Mouse (Mus musculus) embryo, embryonic 11 days (tissue): Measurements from ENCODE around the gene Phf11d.
"Not testable (repeated sequence)": the region's sequence is repeated elsewhere in the genome, so short reads cannot be mapped to it uniquely, and the experiment has no call there.

Source experiments
- DNase-seq: peaks from one replicate; pipeline ENCODE4 v3.0.0-alpha.2; 2015

The Phf11d gene

DNA sequence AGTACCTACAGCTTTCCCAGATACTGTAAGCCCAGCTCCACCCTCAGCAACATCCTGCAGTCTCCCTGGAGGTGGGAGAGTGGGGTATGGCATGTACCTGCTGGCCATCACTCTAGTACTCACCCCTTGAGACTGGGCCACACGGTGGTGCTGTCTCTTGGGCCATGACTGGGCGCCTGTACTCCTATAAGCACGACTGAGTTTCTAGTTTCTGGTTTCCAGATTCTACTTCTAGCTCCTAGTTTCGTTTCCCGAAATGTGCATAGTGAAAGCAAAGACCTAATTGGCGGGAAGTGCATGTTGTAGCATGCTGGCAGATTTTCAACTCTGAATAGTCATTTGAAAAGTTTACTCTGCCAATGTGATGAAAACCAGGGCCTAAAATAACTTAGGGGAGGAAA is at the start of gene Phf11d:
TSS of gene Phf11d (minus strand) at position 227 of the 401 bp plus-strand sequence.
- no peak for DNase-seq

DNA sequence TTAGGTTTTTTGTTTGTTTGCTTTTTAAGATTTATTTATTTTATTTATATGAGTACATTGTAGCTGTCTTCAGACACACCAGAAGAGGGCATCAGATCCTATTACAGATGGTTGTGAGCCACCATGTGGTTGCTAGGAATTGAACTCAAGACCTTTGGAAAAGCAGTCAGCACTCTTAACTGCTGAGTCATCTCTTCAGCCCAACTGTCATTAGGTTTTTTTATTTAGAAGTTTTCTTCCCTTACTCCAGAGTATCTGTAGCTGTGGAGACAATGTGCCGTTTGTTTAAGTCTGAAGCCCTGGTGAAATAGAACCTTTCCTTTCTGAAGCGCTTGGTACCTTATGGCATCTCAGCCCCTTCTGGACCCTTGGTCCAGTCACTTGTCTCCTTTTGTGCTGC is 49.7 kb upstream of the Phf11d start:
- not testable (repeated sequence) for DNase-seq

DNA sequence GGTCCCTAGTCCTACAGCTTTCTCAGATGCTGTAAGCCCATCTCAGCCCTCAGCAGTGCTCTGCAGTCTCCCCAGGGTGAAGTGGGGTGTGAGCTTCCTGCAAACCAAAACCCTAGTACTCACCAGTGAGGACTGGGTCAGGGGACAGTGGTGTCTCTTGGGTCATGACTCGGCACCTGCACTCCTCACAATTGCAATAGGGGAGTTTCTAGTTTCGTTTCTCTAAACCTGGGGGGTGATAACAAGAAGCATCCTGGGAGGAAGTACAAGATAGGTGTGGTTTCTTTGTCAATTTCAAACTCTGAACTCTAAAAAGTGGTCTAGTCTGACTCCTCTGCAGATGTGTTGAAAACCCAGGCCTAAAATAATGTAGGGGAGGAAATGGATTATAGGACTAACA is 31.7 kb upstream of the Phf11d start:
- DNase-seq, result no peak

DNA sequence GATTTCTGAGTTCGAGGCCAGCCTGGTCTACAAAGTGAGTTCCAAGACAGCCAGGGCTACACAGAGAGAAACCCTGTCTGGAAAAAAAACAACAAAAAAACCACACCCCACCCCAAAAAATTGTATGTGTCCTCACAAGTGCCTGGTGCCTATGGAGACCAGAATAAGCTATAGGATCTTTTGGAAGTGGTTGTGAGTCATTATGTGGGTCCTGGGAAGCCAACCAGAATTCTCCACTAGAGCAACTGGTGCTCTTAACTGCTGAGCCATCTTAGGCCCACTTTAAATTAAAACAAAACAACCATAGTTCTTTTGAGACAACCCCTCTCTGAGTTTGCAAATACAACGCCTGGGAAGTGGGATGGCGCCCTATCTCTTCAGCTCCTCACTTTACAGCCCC is 30.0 kb upstream of the Phf11d start, which contains the start of gene Phf11c:
TSS of gene Phf11c (minus strand) at position 101 of the 400 bp plus-strand sequence.
- DNase-seq, result no peak

DNA sequence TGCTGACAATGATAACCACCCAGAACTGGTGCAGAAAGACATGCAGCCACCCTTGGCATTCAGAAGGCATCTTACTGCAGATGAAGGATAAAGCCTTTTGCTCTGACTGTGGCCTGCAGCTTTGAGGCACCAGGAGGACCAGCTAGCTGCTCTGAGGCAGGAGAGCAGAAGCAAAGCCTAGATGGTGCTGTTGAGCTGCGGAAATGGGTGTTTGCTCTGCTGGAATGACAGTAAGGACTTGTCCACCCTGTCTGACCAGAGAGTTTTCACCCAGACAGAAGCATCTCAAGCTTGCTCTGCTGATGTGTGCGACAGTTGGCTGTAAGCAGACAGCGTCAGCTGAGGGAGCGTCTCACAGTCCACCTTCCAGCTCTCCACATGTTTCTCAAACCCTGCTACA is 24.9 kb upstream of the Phf11d start:
- not testable (repeated sequence) for DNase-seq

DNA sequence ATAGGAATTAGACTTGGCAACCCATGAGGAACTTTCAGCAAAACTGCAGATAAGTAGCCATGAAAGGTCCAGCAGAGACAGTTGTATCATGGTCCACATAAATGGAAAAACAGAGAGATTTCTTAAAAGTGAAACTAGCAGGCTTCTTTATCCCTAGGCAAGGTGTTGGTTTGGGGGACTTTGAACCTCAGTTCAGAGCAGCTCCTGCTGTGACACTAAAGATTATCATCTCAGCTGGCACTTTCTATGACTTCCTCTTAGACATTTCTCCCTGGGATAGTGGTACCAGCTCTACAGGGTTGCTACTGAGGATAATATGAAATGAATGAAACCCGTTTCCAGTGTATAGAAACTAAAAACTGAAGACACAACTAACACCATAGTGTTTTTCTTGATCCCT is 24.3 kb upstream of the Phf11d start:
- DNase-seq, result no peak

DNA sequence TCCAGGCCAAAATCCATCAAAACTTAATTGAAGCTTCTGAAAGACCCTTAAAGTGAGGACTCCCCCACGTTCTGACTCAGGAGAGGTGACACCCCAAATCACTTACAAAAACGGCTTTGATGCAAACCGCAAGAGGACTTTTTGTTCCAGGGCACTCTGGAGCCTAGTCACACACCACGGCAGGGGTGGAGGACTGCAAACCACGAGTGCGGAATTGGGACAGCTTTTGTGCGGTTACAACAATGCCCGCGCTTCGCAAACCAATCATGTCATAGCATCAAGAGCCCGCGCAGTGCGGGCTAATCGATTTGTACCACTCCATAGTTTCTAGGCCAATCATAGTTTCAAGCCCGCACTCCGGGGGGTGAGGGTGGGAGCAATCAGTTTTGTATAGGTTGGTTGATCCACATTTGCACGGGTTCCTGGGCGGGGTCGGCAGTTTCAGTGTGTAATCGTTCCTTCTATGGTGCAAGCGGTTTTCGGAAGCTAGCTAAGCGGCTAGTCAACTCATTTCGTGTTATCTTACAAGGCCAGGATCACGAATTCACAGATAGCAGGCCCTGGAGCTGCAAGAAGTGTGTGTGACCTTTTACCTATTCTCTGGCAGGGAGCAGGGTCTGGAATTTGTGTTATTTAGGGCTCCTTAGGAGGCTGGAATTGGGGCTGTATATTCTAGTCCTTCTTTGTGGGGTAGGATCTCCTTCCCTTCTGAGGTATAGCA is 5.2 kb upstream of the Phf11d start:
- no peak for DNase-seq

DNA sequence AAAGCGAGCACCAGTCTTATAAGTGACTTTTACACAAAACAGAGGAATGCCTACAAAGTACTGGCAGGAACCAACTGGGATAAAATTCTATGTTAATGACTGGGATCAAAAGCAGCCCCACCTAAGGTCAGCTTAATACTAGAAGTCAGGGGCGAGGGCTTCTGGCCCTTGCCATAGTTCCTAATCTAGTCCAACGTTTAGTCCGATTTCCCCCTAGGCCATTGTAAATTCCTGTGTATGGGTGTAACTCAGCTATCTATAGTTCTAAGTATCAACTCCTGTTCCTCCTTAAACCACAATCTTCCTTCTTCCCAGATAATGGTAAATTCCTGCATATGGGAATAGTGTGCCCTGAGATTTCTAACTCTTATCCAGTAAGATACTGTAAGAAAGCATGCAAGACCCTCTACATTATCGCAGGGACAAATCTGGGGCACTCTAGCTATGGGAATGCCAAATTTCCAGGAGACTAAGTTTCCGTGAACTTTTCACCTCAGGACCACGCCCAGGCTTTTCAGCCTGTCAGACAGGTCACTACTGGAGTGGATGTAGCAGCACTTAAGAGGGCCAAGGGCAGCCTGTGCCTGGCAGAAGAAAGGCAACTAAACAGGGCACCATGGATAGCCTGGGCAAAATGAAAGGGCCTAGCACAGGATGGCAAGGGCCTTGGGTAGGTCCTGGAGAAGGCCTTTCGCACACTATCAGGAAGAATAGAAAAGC is 1.3 kb upstream of the Phf11d start:
- DNase-seq, result no peak

DNA sequence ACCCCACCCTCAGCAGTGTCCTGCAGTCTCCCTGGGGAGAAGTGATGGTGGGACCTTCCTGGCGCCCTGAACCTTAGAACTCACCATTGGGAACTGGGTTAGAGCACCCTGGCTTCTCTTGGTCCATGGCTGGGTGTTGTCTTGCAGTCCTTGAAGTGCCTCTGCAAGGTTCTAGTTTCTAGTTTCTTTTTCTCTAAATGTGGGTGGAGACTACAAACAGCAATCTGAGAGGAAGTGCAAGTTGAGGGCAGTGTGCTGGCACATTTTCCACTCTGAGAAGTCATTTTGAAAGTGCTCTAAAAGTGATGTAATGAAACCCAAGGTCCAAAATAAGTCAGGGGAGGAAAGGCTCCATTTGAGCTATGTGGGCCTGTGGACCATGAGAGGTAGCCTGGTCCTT is 24.1 kb downstream of the Phf11d start, which contains the start of gene Phf11b:
TSS of gene Phf11b (minus strand) at position 163 of the 400 bp plus-strand sequence.
- DNase-seq, result not testable (repeated sequence)

DNA sequence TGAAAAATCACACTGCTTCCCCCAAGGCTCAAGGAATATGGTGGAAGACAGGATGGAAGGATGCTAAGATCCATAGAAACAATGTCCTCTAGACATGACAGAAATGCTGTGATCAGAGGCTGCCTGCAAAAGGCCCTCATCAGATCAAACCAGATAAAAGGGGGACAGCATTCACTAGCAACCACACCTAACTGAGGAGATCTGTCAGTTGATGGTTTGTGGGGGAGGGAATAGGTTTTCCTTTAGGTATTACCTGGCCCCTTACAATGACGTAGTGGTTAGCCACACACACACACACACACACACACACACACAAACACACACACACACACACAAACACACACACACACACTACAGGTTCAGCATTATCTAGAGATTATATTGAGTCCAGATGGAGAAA is 25.7 kb downstream of the Phf11d start:
- no peak for DNase-seq

DNA sequence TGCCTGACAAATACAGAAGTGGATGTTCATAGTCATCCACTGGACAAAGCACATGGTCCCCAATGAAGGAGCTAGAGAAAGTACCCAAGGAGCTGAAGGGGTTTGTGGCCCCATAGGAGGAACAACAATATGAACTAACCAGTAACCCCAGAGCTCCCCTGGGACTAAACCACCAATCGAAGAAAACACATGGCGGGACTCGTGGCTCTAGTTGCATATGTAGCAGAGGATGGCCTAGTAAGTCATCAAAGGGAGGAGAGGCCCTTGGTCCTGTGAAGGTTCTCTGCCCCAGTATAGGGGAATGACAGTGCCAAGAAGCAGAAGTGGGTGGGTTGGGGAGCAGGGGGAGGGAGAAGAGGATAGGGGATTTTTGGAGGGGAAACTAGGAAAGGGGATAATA is 29.2 kb downstream of the Phf11d start:
- DNase-seq, result not testable (repeated sequence)

DNA sequence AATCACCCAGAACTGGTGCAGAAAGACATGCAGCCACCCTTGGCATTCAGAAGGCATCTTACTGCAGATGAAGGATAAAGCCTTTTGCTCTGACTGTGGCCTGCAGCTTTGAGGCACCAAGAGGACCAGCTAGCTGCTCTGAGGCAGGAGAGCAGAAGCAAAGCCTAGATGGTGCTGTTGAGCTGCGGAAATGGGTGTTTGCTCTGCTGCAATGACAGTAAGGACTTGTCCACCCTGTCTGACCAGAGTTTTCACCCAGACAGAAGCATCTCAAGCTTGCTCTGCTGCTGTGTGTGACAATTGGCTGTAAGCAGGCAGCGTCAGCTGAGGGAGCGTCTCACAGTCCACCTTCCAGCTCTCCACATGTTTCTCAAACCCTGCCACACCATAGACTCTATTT is 34.8 kb downstream of the Phf11d start:
- DNase-seq, result peak; percentile 17

DNA sequence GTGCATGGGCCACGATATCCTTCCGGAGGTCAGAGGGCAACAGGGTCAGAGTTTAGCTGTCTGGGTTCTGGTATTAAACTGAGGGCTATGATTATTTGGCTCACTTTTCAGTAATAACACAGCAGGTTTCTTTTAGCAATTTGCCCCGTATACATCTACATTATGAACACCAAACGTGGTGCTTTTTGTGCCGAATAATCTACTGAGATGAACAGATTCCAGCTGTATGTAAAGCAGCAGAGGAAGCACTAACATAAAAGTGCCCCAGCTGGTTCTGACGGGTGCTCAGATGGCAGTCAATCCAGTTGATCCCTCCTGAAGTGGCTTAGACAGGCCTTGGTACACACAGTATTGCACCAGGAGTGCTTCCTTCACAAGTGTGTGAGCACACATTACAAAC is 45.3 kb downstream of the Phf11d start:
- DNase-seq, result not testable (repeated sequence)

DNA sequence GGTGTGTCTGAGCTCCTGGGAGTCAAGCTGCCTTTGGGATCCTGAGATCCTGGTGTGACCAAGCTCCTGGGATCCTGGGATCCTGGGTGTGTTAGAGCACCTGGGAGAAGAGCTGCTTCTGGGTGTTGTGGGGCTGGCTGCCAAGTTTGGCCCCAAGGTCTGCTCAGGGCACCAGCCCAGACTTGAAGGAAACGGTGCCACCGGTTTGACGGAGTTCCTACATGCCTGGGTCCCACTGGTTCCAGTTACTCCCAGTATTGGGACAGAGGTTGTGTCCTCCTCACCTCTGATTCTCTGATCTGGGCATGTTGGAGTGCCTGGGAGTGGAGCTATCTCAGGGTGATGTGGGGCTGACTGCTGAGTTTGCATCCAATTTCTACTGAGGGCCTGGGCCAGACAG is 46.2 kb downstream of the Phf11d start:
- not testable (repeated sequence) for DNase-seq
